Mouse (Mus musculus): ENCODE measurements around the gene Ube2dnl1. TPM values are rescaled to one million over a fixed set of nuclear protein-coding genes. Genes with fewer than 3 reads are reported as not detected.

Gene Ube2dnl1
- total RNA-seq (2014; rRNA removed) (not detected in 2 replicates), polyA plus RNA-seq (2015; fragmentation: Nextera tagmentation; extraction: Ambion mirVana) (not detected in 2 replicates)

DNA sequence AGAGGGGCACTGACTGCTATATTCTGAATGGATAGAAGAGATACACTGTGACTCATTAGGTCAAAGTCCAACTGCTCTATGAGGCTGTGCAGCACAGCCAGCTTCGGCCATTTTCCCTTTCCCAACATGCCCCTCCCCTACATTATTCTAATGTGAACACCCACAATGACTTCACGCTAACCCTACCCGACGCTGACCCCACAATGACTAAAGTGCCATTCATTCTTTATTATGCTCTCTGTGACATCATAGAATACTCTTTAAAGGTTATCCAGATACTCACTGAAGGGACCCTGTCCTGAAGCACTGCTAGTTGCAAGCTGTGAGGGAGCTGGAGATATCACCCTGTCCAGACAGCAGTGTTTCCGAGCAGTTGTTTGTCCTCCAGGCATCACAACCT lies at the start of gene Ube2dnl1:
Gene Ube2dnl1, plus strand, starts transcription at position 301 of the 400 bp plus-strand sequence.
- no peak within 1 kb of the TSS for H3K9ac ChIP-seq (replicated peaks; ENCODE audit: low read length, poor library complexity, severe bottlenecking)
- no peak for ATAC-seq (ENCODE audit: low FRiP score)
- no peaks in the 10 kb centered on the region for H3K27me3 ChIP-seq (ENCODE audit: insufficient read depth, low read length)
- H3K4me1 ChIP-seq (ENCODE audit: insufficient read depth, low read length) = no peaks in the 10 kb centered on the region
- H3K4me2 ChIP-seq (ENCODE audit: low read depth, low read length, poor library complexity, severe bottlenecking) = no peak within 1 kb of the TSS
- H3K4me3 ChIP-seq (ENCODE audit: low read depth, low read length) = no peak within 1 kb of the TSS
- no peak for TF ChIP-seq CTCF (IDR thresholded peaks at IDR 0.05)
- no peaks in the 10 kb centered on the region for H3K36me3 ChIP-seq (ENCODE audit: insufficient read depth, low read length)
- no peak within 1 kb of the TSS for H3K27ac ChIP-seq (ENCODE audit: low read depth, low read length)
- 88% methylated on average over 5 of the region's 5 CpGs for WGBS
- DNase-seq (ENCODE audit: low spot score) = no peak
- H3K9me3 ChIP-seq (ENCODE audit: low read length) = no peaks in the 10 kb centered on the region

GRCm38 (mm10) chrX:114895489-114895888 lies 9.3 kb upstream of the Ube2dnl1 start:
- H3K9ac ChIP-seq (replicated peaks; ENCODE audit: low read length, poor library complexity, severe bottlenecking) = no peak overlapping the region
- no peaks in the 10 kb centered on the region for H3K9me3 ChIP-seq (ENCODE audit: low read length)
- TF ChIP-seq CTCF (IDR thresholded peaks at IDR 0.05) = no peak
- no peak for ATAC-seq (ENCODE audit: low FRiP score)
- H3K4me1 ChIP-seq (ENCODE audit: insufficient read depth, low read length) = no peaks in the 10 kb centered on the region
- no peak for DNase-seq (ENCODE audit: low spot score)
- no peak overlapping the region for H3K4me3 ChIP-seq (ENCODE audit: low read depth, low read length)
- H3K4me2 ChIP-seq (ENCODE audit: low read depth, low read length, poor library complexity, severe bottlenecking) = no peak overlapping the region
- H3K36me3 ChIP-seq (ENCODE audit: insufficient read depth, low read length) = no peaks in the 10 kb centered on the region
- no peak overlapping the region for H3K27ac ChIP-seq (ENCODE audit: low read depth, low read length)
- H3K27me3 ChIP-seq (ENCODE audit: insufficient read depth, low read length) = no peaks in the 10 kb centered on the region

GRCm38 (mm10) chrX:114897506-114897905 lies 7.3 kb upstream of the Ube2dnl1 start:
- H3K4me1 ChIP-seq (ENCODE audit: insufficient read depth, low read length) = no peaks in the 10 kb centered on the region
- no peak overlapping the region for H3K27ac ChIP-seq (ENCODE audit: low read depth, low read length)
- no peak overlapping the region for H3K4me2 ChIP-seq (ENCODE audit: low read depth, low read length, poor library complexity, severe bottlenecking)
- H3K9ac ChIP-seq (replicated peaks; ENCODE audit: low read length, poor library complexity, severe bottlenecking) = no peak overlapping the region
- TF ChIP-seq CTCF (IDR thresholded peaks at IDR 0.05) = no peak
- DNase-seq (ENCODE audit: low spot score) (no peak), ATAC-seq (ENCODE audit: low FRiP score) (no peak)
- no peaks in the 10 kb centered on the region for H3K27me3 ChIP-seq (ENCODE audit: insufficient read depth, low read length)
- H3K4me3 ChIP-seq (ENCODE audit: low read depth, low read length) = no peak overlapping the region
- H3K9me3 ChIP-seq (ENCODE audit: low read length) = no peaks in the 10 kb centered on the region
- WGBS = 90% methylated on average over 3 of the region's 3 CpGs
- H3K36me3 ChIP-seq (ENCODE audit: insufficient read depth, low read length) = no peaks in the 10 kb centered on the region

DNA sequence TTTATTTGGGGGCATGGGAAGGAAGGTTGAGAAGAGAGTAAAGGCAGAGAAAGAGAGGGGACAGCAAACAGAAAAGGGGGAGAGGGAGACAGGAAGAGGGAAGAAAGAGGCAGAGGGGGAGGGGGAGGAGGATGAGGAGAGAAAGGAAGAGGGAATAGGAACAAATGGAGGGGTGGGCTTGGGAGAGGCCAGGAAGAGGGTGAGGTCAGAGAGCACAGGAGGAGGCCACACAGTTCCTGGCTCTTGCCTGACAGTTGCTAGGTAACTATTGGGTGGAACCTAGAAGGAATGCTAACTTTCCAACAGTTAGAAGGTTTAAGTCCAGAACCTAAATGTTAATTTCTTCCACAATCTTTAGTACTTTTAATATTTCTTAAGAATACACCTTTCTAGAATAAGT lies 1.4 kb upstream of the Ube2dnl1 start:
- Histone ChIP-seq H3K9ac (replicated peaks; ENCODE audit: low read length, poor library complexity, severe bottlenecking) (no peak overlapping the region), H3K36me3 (ENCODE audit: insufficient read depth, low read length) (no peaks in the 10 kb centered on the region), H3K9me3 (ENCODE audit: low read length) (no peaks in the 10 kb centered on the region), H3K4me1 (ENCODE audit: insufficient read depth, low read length) (no peaks in the 10 kb centered on the region), H3K27me3 (ENCODE audit: insufficient read depth, low read length) (no peaks in the 10 kb centered on the region), H3K4me3 (ENCODE audit: low read depth, low read length) (no peak overlapping the region), H3K27ac (ENCODE audit: low read depth, low read length) (no peak overlapping the region), H3K4me2 (ENCODE audit: low read depth, low read length, poor library complexity, severe bottlenecking) (no peak overlapping the region)
- DNase-seq (ENCODE audit: low spot score) = no peak
- no peak for TF ChIP-seq CTCF (IDR thresholded peaks at IDR 0.05)
- ATAC-seq (ENCODE audit: low FRiP score) = no peak

DNA sequence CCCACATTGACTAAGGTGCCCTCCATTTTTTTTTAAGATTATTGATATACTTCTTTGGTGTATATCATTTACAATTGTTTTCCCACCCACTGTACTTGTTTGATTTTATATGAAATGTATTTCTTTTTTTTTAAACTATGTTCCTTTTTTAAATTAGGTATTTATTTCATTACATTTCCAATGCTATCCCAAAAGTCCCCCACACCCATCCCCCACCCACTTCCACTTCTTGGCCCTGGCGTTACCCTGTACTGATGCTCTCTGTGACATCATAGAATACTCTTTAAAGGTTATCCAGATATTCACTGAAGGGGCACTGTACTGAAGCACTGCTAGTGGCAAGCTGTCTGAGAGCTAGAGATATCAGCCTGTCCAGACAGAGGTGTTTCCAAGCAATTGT lies 2.5 kb downstream of the Ube2dnl1 start, which contains the start of gene Ube2dnl2:
Gene Ube2dnl2, plus strand, starts transcription at position 301 of the 400 bp plus-strand sequence.
- no peaks in the 10 kb centered on the region for H3K4me1 ChIP-seq (ENCODE audit: insufficient read depth, low read length)
- TF ChIP-seq CTCF (IDR thresholded peaks at IDR 0.05) = no peak
- H3K4me3 ChIP-seq (ENCODE audit: low read depth, low read length) = no peak within 1 kb of the TSS
- DNase-seq (ENCODE audit: low spot score) = no peak
- no peak within 1 kb of the TSS for H3K9ac ChIP-seq (replicated peaks; ENCODE audit: low read length, poor library complexity, severe bottlenecking)
- no peak for ATAC-seq (ENCODE audit: low FRiP score)
- H3K36me3 ChIP-seq (ENCODE audit: insufficient read depth, low read length) = no peaks in the 10 kb centered on the region
- H3K4me2 ChIP-seq (ENCODE audit: low read depth, low read length, poor library complexity, severe bottlenecking) = no peak within 1 kb of the TSS
- no peak within 1 kb of the TSS for H3K27ac ChIP-seq (ENCODE audit: low read depth, low read length)
- H3K9me3 ChIP-seq (ENCODE audit: low read length) = no peaks in the 10 kb centered on the region
- H3K27me3 ChIP-seq (ENCODE audit: insufficient read depth, low read length) = no peaks in the 10 kb centered on the region
- WGBS = 100% methylated on average over 1 of the region's 1 CpGs

DNA sequence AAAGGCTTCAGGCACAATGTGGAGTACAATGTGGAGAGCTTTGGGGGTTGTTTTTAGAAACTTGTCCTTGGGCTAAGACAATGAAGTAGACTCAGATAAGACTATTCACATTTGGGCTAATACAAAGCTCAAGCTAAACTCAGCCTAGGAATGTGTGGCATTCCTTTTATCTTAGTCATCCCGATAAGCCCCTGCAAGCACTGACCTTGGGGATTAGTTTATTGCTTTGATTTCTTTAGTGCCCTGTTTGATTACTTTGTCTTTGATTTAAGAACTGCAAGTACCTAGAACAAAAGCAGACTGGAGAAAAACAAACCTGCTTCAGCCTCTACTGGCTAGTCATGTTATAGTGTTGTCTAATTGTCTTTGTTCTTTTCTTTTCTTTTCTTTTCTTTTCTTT lies 50.3 kb downstream of the Ube2dnl1 start:
- Histone ChIP-seq H3K27ac (ENCODE audit: low read depth, low read length) (no peak overlapping the region), H3K4me3 (ENCODE audit: low read depth, low read length) (no peak overlapping the region), H3K9me3 (ENCODE audit: low read length) (no peaks in the 10 kb centered on the region), H3K27me3 (ENCODE audit: insufficient read depth, low read length) (no peaks in the 10 kb centered on the region), H3K4me1 (ENCODE audit: insufficient read depth, low read length) (no peaks in the 10 kb centered on the region), H3K9ac (replicated peaks; ENCODE audit: low read length, poor library complexity, severe bottlenecking) (no peak overlapping the region), H3K4me2 (ENCODE audit: low read depth, low read length, poor library complexity, severe bottlenecking) (no peak overlapping the region), H3K36me3 (ENCODE audit: insufficient read depth, low read length) (no peaks in the 10 kb centered on the region)
- TF ChIP-seq CTCF (IDR thresholded peaks at IDR 0.05) = no peak
- WGBS = 41% methylated on average over 1 of the region's 1 CpGs
- no peak for ATAC-seq (ENCODE audit: low FRiP score)
- DNase-seq (ENCODE audit: low spot score) = no peak

Other genes with a start within 250 kb of the Ube2dnl1 start
- not detected in 2 replicates for gene Ube2dnl2, start 2.6 kb downstream of the Ube2dnl1 start, total RNA-seq (2014; rRNA removed)
- gene Ube2dnl2, start 2.6 kb downstream of the Ube2dnl1 start, polyA plus RNA-seq (2015; fragmentation: Nextera tagmentation; extraction: Ambion mirVana) = not detected in 2 replicates

Measured in midbrain, postnatal 0 days (tissue).